ENCODE assay signal across 16 mouse cellular contexts in genomic region chr11:94646457-94646856, GRCm38 (mm10).
"Had no signal": no experiment of that assay in that cellular context is flagged by ENCODE, and none has a peak within 500 bp of the region (broad histone marks: within the 10 kb centered on the region; RNA-seq: fewer than 3 reads in every experiment).

No protein-coding gene starts in this region.

- DNase-seq: retina, postnatal 1 day; right cerebral cortex, adult 18-20 months; right cerebral cortex, postnatal 14 days; right cerebral cortex, postnatal 25 days; right cerebral cortex, postnatal 4 days; spleen, adult 18-20 months; thymus, adult 18-20 months; thymus, adult 2 months; thymus, postnatal 25 days; thymus, postnatal 36 days; thymus, postnatal 4 days had no signal

- H3K27ac ChIP-seq: neural tube, embryonic 12.5 days; neural tube, embryonic 13.5 days; neural tube, embryonic 15.5 days; stomach, embryonic 15.5 days; stomach, postnatal 0 days had no signal

- H3K4me2 ChIP-seq: neural tube, embryonic 12.5 days; neural tube, embryonic 13.5 days; neural tube, embryonic 15.5 days; stomach, embryonic 15.5 days had no signal

- H3K4me1 ChIP-seq: neural tube, embryonic 12.5 days; neural tube, embryonic 13.5 days; neural tube, embryonic 15.5 days; stomach, embryonic 15.5 days had no signal

- H3K9me3 ChIP-seq: neural tube, embryonic 12.5 days; neural tube, embryonic 13.5 days; neural tube, embryonic 15.5 days; stomach, embryonic 15.5 days had no signal

- H3K4me3 ChIP-seq: neural tube, embryonic 12.5 days; neural tube, embryonic 13.5 days; neural tube, embryonic 15.5 days; stomach, embryonic 15.5 days had no signal

- H3K9ac ChIP-seq: neural tube, embryonic 12.5 days; neural tube, embryonic 13.5 days; neural tube, embryonic 15.5 days; stomach, embryonic 15.5 days had no signal

- H3K27me3 ChIP-seq: neural tube, embryonic 12.5 days; neural tube, embryonic 13.5 days; neural tube, embryonic 15.5 days; stomach, embryonic 15.5 days had no signal
